Mouse (Mus musculus): ENCODE data around the gene Rccd1.

DNA sequence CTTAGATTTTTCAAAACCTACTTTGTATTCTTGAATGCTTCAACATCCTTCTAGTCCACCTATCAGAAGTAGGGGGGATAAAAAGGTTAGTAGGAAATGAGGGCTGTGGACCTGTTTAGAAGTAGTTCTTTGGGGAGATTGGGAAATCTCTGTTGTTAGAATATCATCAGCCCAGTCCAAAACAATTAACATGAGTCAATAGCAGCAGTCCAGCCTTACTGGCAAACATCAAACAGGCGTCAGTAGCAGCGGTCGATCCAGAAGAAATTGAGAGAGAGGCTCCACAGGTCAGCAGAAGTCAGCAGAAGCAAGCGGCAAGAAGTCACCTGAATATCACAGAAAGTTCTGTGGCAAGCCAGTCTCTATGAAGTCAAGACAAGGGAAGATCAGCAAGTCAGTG lies 79.4 kb downstream of the Rccd1 start:
- TF ChIP-seq CTCF (IDR thresholded peaks at IDR 0.05; ENCODE audit: low read depth) (no peak), EP300 (IDR thresholded peaks at IDR 0.05; ENCODE audit: low read depth) (no peak)
